Mouse (Mus musculus) small intestine, adult 2 months (tissue): ENCODE results near the gene Lyz2. TPM values are rescaled to one million over a fixed set of nuclear protein-coding genes. Genes with fewer than 3 reads are reported as not detected.
"Not testable (repeated sequence)": the region's sequence is repeated elsewhere in the genome, so short reads cannot be mapped to it uniquely, and the experiment has no call there.

Experiments
- H3K27ac ChIP-seq: fragments of 200-500 bp; 2 replicates; pipeline ENCODE4 v1.5.1; 2012; ENCODE audit warnings: low read depth, low read length, control low read depth, inconsistent platforms; ENCODE audit not compliant: insufficient read depth
- H3K27me3 ChIP-seq: fragments of 200-500 bp; 2 replicates; pipeline ENCODE4 v1.6.1; 2012; ENCODE audit warnings: mild to moderate bottlenecking, moderate library complexity, low read length, inconsistent platforms; ENCODE audit not compliant: control insufficient read depth, insufficient read depth
- H3K36me3 ChIP-seq: fragments of 200-500 bp; 2 replicates; pipeline ENCODE4 v1.6.1; 2012; ENCODE audit warnings: mild to moderate bottlenecking, low read length, control low read depth, inconsistent platforms; ENCODE audit not compliant: control insufficient read depth, insufficient read depth
- H3K4me1 ChIP-seq: fragments of 200-500 bp; 2 replicates; pipeline ENCODE4 v1.6.1; 2012; ENCODE audit warnings: low read length, inconsistent platforms, mixed read lengths; ENCODE audit not compliant: control insufficient read depth, insufficient read depth, insufficient read length
- H3K4me3 ChIP-seq: fragments of 200-500 bp; 2 replicates; pipeline ENCODE4 v1.5.1; 2012; ENCODE audit warnings: low read depth, mild to moderate bottlenecking, control low read depth, inconsistent platforms, low read length, moderate library complexity
- CTCF ChIP-seq: fragments of 200-500 bp; IDR thresholded peaks from 2 replicates; pipeline ENCODE4 v1.5.1; 2012; ENCODE audit warnings: low read depth, mild to moderate bottlenecking, control low read depth, inconsistent platforms, low read length, moderate library complexity, mixed read lengths; ENCODE audit not compliant: insufficient replicate concordance, insufficient read length; ENCODE audit errors: extremely low read depth
- POLR2A ChIP-seq: fragments of 200-500 bp; IDR thresholded peaks from 2 replicates; pipeline ENCODE4 v1.6.1; 2012; ENCODE audit warnings: low read depth, mild to moderate bottlenecking, control low read depth, inconsistent platforms, low read length, moderate library complexity
- WGBS: fragments of 180-500 bp; shearing (Covaris S2); methylation state at CpG from one replicate; pipeline ENCODE4 v1.1.7; 2018; 5-methylcytosine and 5-hydroxymethylcytosine counted together
- polyA plus RNA-seq: library from polyadenylated mRNA; depleted of rRNA; stranded (reverse); fragments of >200 nt; gene quantifications from 2 replicates; pipeline ENCODE4 v1.2.3, GENCODE M21; 2012

Gene Lyz2
- polyA plus RNA-seq, 1 experiment, result 70.0 TPM

DNA sequence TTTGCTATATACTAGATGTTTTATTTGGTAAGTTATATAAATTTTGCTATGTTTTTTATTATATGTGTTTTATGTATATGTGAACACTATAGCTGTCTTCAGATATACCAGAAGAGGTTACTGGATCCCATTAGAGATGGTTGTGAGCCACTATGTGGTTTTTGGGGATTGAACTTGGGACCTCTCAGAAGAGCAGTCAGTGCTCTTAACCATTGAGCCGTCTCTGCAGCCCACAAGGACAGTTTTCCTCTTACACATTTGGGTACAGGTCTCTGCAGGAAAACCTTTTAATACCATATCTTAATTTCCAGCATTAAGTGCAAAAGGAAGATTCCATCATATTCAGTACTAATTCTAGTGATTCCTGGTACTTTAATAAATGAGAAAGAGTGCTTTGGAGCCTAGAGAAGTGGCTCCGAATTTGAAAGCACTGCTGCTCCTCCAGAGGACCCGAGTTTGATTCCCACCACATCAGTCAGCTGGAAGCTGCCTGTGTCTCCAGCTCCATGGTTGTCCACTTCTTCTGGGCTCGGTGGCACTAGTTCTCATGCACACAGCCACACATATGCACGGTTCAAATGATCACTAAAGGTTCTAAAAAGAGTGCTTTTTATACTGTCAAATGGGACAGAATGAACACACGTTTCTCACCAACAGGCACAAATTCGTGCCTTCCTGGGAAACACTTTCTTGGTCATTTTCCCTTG is 1.9 kb upstream of the Lyz2 start:
- Histone ChIP-seq H3K27me3 (no peaks in the 10 kb centered on the region), H3K4me3 (no peak overlapping the region), H3K27ac (no peak overlapping the region), H3K36me3 (no peaks in the 10 kb centered on the region), H3K4me1 (no peaks in the 10 kb centered on the region)
- 84% methylated on average over 7 of the region's 7 CpGs for WGBS
- TF ChIP-seq CTCF, result no peak
- TF ChIP-seq POLR2A, result no peak

DNA sequence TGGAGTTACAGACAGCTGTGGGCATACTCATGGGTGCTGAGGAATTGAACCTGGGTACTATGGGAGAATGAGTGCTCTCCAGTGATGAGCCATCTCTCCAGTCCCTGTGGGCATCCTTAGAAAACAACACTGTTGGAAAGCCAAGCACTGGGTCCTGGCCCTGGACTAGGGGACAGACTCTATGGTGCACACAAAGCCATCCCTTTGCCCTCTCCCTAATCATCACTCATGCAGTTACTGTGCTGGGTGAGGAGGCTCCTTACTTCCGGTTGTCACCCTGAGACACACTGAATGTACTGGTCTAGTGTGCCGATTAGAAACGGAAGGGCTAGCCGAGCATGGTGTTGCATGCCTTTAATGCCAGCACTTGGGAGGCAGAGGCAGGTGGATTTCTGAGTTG is 1.1 kb upstream of the Lyz2 start:
- H3K4me1 ChIP-seq, H3K36me3 ChIP-seq, H3K4me3 ChIP-seq, H3K27ac ChIP-seq, H3K27me3 ChIP-seq: not testable (repeated sequence)
- WGBS, result 83% methylated on average over 4 of the region's 4 CpGs

GRCm38 (mm10) chr10:117282551-117282950 is 430 bp upstream of the Lyz2 start:
- H3K4me3 ChIP-seq, result no peak overlapping the region
- TF ChIP-seq CTCF, result no peak
- no peak for TF ChIP-seq POLR2A
- 59% methylated on average over 2 of the region's 2 CpGs for WGBS

DNA sequence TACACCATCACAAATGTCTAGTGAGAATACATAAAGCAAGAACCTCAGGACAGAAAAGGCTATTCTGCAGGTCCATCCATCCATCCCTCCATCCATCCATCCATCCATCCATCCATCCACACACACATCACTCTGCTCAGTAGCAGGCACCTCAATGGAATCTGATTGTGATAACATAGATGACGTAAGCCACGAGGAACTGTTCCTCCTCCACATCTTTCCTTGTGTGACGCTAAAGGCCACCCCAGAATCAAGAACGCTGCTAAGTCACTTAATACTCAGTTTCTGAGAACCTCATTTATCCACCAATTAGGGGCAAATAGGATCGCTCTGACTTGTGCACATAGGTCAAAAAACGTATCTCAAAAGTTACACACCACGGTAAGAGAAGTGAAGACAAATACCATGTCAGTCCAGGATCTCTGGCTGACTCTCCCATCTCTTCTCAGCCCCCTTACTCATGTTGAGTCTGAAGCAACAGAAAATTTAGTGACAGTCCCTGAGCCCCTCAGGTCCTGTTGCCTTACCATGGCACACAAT is 670 bp downstream of the Lyz2 start:
- Histone ChIP-seq H3K27ac (peak overlapping the region; percentile 69), H3K4me1 (no peaks in the 10 kb centered on the region), H3K36me3 (no peaks in the 10 kb centered on the region), H3K27me3 (no peaks in the 10 kb centered on the region), H3K4me3 (peak overlapping the region; percentile 24; the same call in 1 of the 2 replicates)
- no peak for TF ChIP-seq CTCF
- TF ChIP-seq POLR2A, result no peak
- WGBS, result 75% methylated on average over 7 of the region's 7 CpGs

More at GRCm38 (mm10) chr10:117282551-117282950, 430 bp upstream of the Lyz2 start:
- Histone ChIP-seq H3K4me1 (no peaks in the 10 kb centered on the region), H3K36me3 (no peaks in the 10 kb centered on the region), H3K27me3 (no peaks in the 10 kb centered on the region), H3K27ac (no peak overlapping the region)

- no peak overlapping the region for H3K27ac ChIP-seq
- H3K4me1 ChIP-seq, result no peaks in the 10 kb centered on the region
- H3K4me3 ChIP-seq, result no peak overlapping the region
- no peaks in the 10 kb centered on the region for H3K36me3 ChIP-seq
- no peaks in the 10 kb centered on the region for H3K27me3 ChIP-seq
- TF ChIP-seq POLR2A, result no peak
- TF ChIP-seq CTCF, result no peak
- 48% methylated on average over 1 of the region's 1 CpGs for WGBS
These were observed 2.1 kb downstream of the Lyz2 start for GRCm38 (mm10) chr10:117280000-117280399.

- not testable (repeated sequence) for H3K4me3 ChIP-seq, H3K4me1 ChIP-seq, H3K27ac ChIP-seq, H3K36me3 ChIP-seq, H3K27me3 ChIP-seq
- WGBS, result 61% methylated on average over 2 of the region's 2 CpGs
These were observed 3.6 kb downstream of the Lyz2 start for GRCm38 (mm10) chr10:117278510-117278909.

- not testable (repeated sequence) for H3K27ac ChIP-seq, H3K27me3 ChIP-seq, H3K4me1 ChIP-seq, H3K36me3 ChIP-seq, H3K4me3 ChIP-seq
- WGBS, result 81% methylated on average over 9 of the region's 9 CpGs
These were observed 4.3 kb downstream of the Lyz2 start for GRCm38 (mm10) chr10:117277779-117278178.
